Mouse (Mus musculus): ENCODE measurements around the gene Cntn5. TPM values are rescaled to one million over a fixed set of nuclear protein-coding genes. Genes with fewer than 3 reads are reported as not detected.

The Cntn5 gene
- total RNA-seq (2015; ENCODE audit: low replicate concordance) (not detected in 2 replicates), total RNA-seq (2017; ENCODE audit: low replicate concordance) (not detected in 2 replicates)

DNA sequence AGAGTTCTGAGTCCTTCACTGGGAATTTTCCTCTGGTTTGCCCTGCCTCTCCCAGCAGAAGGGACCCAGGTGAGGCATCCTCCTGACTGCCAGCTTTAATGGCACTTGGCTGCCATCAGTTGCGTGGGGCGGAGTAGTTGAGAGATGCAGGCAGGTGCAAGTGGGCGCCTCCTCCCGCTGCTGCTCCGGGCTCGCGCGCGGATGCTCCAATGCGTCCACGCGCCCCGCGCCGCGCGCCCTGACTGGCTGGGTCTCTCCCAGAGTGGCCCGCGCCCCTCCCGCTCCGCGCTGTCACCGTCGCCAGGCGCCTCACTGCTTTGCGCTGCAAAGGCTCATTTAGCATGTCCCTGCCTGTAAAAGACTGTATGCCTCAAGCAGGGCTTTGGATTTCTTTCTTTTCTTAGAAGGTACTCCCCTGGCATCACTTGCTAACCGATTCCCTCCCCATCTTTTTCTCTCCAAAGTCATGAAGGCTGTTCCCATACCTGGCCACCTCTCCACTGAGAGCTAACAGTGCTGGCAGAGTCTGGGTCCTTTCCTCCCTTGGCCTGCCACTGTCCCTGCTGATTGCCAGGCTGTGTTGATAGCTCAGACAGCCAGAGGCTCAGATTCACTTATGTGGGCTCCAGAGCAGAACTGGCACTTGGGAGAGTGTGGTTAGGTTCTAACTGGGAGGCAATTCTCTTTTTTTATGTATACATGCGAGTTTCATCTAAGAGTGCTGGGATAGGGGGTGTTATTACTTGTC is at the start of gene Cntn5:
Cntn5 (minus strand) TSS at position 160 of the 748 bp plus-strand sequence.
- ATAC-seq (replicated peaks; ENCODE audit: low FRiP score, poor library complexity, severe bottlenecking) = no peak

DNA sequence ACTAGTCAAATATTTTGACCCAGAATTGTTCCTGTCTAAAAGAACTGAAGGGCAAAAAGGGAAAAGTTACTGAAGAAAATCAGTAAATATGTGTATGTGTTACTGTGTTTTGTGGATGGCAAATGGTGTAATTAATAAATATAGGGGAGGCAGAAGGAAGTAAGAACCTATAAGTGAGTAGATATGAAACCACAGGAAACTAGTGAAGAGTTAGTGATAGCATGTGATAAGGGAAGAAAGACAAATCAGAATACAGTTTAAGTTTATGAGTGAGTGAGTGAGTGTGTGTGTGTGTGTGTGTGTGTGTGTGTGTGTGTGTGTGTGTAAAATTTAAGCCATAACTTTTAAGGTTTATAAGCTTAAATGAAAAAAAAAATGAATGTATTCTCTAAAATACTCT is 45.9 kb upstream of the Cntn5 start:
- ATAC-seq (replicated peaks; ENCODE audit: low FRiP score, poor library complexity, severe bottlenecking) = no peak

DNA sequence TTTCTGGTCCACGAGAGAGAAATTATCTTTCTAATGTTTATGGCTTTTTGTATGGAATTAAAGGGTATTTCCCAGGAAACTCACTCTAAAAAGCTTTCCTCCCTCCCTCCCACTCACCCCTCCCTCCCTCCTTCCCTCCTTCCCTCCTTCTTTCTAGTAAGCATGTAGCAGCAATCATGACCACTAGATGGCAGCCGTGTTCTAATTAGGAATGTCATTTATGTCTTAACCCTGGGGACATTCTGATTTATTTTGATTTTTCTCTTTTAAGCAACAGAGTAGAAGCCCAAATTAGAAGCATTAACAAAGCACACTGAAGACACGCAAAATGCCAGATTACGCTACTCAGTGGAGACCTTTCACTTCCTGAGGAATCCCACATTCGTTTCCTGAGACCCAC is 5.0 kb upstream of the Cntn5 start:
- ATAC-seq (replicated peaks; ENCODE audit: low FRiP score, poor library complexity, severe bottlenecking) = no peak

DNA sequence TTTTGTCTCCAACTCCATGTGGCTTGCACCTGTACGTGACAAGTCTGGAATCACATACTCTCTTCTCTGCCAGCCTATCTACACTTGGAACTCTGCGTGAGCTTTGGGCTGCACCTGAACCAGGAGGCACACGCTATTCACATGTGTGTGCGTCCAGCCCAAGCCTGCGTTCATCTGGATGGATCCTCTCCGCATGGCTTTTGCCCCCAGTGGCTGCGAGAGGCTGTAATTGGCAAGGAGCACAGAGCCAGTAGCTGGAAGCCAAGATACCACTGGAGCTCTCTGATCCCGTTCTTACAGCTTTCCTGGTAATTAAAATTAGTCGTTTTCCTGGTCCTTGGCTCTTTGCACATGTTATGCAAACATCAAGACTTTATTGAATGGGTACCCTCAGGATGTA is 1.1 kb upstream of the Cntn5 start:
- no peak for ATAC-seq (replicated peaks; ENCODE audit: low FRiP score, poor library complexity, severe bottlenecking)

DNA sequence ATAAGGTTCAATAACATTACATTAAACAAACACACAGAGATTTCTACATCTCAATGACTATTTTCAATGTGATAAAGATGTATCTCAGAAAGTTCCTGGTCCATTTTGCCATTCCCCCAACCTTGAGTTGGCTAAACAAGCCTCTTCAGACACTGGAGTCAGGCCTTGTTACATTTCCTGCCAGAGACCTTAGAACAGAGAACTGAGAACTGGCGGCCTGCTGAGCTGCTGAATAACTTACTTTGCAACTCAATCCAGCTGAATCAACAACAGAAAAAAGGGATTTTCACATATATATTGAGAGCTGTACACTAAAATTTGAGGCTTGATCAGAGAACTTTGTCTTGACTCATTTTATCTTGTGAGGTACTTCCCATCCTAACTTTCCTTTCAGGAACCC is 24.8 kb downstream of the Cntn5 start:
- ATAC-seq (replicated peaks; ENCODE audit: low FRiP score, poor library complexity, severe bottlenecking) = no peak

DNA sequence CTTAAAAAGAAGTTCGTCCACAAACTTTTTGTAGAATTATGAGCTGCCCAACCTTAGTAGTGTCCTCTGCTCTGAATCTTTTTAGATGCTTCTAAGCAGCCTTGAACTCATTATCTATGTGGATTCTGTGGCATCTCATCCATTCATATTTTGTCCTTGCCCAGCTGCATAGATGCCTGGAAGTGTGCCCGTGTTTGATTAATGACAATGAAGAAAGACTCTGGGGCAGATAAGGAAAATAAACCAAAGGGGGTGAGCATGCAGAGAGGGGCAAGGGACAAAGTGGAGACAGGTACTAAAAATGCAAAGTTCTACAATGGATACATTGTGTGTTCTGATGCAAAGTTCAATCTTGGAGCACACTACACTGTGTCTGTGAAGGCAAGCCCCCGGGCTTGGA is 30.7 kb downstream of the Cntn5 start:
- ATAC-seq (replicated peaks; ENCODE audit: low FRiP score, poor library complexity, severe bottlenecking) = no peak

DNA sequence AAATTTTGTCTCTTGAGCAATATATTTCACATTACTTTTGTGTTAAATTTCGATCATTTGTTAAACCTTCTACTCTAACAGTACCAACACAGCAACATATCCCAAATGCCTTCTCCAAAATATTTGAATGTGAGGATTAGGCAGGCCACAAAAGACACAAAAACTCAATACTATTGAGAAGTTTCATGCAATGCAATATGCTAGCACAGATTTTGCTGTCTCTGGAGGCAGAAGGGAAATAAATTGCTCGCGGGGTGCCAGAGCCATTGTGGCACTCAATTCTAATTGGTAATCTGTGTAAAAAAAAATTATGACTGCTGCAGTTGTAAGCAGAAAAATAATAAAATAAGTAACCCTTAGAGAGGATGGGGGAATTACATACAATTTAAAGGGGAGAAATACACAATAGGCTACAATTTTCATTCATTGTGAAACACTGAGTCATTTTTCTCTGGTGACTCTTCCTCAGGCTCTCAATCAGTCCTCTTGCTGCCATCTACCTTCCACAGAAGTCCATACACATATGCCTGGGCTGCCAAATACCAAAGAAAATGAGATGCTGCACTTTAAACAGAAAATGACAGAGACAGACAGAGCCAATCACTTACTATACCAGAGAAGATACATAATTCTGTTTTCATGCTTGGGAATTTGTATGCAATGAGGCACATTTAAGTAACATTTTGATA is 48.2 kb downstream of the Cntn5 start:
- ATAC-seq (replicated peaks; ENCODE audit: low FRiP score, poor library complexity, severe bottlenecking) = no peak

DNA sequence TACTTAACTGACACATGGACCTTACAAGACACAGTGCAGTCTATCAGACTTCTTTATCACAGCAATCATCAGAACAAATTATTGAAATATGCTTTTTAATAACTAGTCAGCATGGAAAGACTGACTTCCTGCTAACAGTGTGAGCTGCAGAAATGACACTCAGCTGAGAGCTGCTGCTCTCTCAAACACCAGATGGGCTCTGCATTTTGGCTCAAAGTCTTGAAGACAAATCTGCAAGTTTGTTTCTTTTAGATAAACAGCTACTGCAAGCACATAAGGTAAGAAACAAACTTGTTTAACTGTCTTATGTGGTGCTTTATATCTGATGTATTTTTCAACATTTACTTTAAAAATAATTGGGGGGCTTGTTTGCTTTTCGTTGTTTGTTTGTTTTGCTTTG is 87.9 kb downstream of the Cntn5 start:
- no peak for ATAC-seq (replicated peaks; ENCODE audit: low FRiP score, poor library complexity, severe bottlenecking)

DNA sequence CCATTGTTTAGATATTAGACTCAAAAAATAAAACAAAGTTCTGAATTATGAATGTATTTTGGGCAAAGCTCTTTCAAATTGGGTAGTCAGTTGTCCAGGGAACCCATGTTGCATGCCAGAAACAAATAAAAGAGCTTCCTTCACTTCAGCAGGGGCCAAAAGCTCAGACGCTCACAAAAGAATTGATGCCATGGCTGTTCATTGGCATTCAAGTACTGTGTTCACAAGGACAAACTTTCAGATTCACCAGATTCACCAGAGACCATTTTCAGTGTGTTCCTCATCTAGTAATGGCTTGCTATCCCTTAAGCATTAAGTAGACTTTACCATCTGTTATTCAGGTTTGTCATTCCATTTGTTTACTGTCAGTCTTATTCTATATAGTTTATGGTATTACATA is 107.4 kb downstream of the Cntn5 start:
- ATAC-seq (replicated peaks; ENCODE audit: low FRiP score, poor library complexity, severe bottlenecking) = no peak

DNA sequence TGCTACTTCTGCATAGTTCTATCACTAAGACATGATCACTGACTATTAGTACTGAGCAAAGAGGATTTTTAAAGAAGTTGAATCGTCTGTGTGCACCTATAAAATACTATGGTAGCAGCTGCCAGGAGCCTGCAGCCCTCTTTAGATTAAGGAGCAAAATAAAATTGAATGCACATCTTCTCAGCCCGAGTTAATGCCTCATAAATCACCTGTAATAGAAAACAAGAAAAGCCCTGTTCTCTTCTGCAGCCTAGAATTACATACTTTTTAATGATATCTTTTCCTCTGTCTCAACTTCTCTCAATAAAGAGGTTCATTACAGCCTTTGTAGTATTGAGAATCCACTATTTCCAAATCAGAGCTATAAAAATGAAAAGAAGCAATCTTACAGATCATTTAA is 109.5 kb downstream of the Cntn5 start:
- no peak for ATAC-seq (replicated peaks; ENCODE audit: low FRiP score, poor library complexity, severe bottlenecking)

DNA sequence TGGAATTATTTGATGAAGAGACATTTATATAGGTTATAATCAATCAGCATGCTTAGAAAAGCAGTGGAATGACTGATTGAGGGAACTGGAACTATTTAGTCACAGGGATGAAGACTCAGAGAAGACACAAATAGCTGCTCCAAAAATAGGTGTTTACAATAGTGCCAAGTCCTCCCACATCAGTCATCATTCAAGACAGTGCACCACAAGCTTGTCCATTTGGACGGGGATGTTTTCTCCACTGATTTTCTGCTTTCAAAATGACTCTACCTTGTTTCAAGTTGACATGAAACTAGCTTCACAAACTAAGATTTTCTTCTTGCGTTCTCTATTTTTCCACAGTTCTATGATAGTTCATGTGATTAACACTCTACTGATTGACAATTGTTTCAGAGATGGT is 172.7 kb downstream of the Cntn5 start:
- ATAC-seq (replicated peaks; ENCODE audit: low FRiP score, poor library complexity, severe bottlenecking) = no peak

DNA sequence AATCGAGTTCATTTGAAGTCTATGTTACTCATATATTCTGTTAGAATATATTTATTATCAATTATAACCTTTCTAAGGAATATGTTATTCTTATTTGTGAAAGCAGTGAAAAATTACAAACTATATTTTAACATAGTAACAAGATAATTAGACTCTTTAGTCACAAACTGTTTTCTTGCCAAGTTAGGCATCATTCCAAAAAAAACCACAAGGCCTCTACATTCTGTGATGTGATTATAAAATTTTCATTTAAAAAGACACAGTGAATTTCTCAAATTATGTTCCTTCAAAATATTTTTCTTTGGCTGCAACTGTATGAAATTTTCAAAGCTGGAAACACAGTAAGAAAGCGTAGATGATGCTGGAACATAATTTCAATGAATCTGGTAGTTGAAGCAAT is 180.4 kb downstream of the Cntn5 start:
- ATAC-seq (replicated peaks; ENCODE audit: low FRiP score, poor library complexity, severe bottlenecking) = no peak

DNA sequence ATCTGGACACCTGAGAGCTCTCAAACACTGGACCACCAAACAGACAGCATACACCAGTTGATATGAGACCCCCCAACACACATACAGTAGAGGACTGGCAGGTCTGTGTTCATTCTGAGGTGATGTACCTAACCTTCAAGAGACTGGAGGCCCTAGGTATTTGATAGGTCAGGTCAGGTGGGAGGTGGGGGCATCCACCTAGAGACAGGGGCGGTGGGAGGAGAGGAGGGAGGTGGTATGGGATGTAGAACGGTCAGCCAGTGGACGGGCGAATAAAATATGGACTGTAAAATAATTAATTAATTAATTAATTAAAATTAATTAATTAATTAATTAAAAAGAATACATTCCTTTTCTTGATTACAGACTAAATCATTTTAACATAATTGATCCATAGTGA is 182.5 kb downstream of the Cntn5 start:
- ATAC-seq (replicated peaks; ENCODE audit: low FRiP score, poor library complexity, severe bottlenecking) = no peak

DNA sequence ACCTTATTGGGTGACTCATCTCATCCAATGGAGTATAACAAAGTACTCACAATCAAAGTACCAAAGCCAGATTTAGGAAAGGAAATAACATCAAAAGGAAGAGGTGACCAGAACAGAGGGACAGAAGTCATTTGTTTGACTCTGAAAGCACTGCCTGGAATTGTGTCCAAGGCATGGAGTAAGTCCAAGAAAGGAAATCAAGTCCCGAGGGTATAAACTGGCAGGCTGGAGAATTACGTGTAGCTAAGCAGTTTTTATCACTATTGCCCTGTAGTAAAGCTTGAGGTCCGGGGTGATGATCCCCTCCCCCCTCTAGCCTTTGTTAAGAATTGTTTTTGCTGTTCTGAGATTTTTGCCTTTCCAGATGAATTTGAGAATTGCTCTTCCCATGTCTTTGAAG is 185.6 kb downstream of the Cntn5 start:
- ATAC-seq (replicated peaks; ENCODE audit: low FRiP score, poor library complexity, severe bottlenecking) = no peak

DNA sequence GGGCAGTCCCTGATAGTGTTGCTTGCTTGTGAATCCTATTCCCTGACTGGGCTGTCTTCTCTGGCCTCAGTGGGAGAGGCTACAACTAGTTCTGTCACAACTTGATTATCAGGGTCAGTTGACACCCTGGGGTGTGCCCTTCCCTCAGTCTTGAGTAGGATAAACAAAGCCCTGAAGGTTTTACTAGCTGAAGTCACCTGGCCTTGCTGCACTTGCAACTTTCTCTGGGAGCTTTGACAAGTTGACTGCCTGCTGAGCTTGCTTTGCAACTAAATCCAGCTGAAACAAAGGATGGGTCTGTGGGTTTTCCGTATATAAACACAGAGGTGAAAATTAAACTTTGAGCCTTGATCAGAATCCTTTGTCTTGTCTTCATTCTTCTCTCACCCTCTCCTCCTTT is 190.9 kb downstream of the Cntn5 start:
- no peak for ATAC-seq (replicated peaks; ENCODE audit: low FRiP score, poor library complexity, severe bottlenecking)

DNA sequence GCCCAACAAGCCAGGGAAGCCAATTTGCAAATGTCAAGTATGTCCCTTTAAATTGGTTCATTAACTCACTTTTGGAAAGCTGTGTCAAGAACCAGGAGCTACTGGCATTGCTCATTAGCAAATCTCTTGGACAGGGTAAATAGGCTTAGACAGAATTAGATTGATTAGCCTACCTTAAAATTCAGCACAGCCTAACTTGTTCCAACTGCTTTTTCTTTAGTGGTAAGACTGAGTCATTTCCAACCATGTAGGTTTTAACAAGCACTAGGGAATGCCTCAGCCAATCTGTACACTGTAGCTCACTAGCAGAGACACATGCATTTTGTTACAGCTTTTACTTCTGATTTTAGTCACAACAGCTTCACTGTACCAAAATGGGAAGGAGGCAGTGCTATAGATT is 222.9 kb downstream of the Cntn5 start:
- no peak for ATAC-seq (replicated peaks; ENCODE audit: low FRiP score, poor library complexity, severe bottlenecking)

DNA sequence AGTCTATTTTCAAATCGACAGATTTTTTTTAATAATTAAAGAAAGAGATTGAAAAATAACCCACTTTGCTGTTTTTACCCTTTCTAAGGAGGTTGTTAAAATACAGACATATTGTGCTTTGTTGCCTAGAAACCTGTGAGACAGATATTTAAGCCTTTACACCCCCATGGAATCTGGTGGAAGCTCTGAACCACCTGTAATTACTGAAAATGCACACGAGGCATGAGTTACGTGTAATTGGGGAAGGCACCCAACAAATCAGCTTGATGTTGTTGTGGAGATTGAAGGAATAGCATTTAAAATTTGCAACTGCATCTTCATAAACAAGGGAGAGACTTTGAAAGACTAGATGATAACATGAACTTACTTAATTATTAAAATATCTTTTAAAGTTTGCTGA is 223.4 kb downstream of the Cntn5 start:
- ATAC-seq (replicated peaks; ENCODE audit: low FRiP score, poor library complexity, severe bottlenecking) = no peak

DNA sequence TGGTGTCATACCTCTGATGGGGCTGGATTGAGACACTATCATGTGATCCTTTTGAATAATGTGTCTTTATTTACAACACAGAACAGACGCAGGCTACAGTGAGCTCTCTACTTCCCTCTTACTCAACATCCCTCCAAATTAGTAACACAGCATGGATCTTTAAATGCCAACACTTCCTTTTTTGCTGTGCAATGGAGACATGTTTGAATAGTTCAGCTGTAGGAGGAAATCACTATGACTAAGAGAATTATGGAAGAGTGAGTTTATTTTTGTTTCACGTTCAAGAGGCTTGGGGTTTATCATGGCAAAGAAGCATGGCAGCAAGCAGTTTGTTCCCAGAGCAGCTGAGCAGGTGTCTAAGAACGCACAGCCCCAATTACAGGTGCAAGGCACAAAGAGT is 235.9 kb downstream of the Cntn5 start:
- no peak for ATAC-seq (replicated peaks; ENCODE audit: low FRiP score, poor library complexity, severe bottlenecking)

DNA sequence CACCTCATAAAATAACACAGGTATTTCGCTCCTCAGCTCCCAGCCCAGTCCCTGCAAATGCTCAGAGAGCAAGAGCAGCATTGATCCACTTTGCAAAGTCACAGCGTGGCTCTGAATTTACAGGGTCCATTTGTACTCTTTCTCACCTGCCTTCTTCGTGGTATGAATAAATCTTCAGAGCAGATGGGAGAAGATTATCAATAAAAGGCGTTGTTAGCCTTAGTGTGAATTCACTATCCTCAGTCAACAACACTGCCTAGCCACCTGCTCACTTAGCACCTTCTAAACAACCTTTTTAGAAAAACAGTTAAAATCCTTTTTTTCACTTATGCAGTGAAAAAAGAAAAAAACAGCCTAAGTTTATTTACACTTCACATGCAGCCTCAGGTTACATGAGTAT is 237.1 kb downstream of the Cntn5 start:
- no peak for ATAC-seq (replicated peaks; ENCODE audit: low FRiP score, poor library complexity, severe bottlenecking)

DNA sequence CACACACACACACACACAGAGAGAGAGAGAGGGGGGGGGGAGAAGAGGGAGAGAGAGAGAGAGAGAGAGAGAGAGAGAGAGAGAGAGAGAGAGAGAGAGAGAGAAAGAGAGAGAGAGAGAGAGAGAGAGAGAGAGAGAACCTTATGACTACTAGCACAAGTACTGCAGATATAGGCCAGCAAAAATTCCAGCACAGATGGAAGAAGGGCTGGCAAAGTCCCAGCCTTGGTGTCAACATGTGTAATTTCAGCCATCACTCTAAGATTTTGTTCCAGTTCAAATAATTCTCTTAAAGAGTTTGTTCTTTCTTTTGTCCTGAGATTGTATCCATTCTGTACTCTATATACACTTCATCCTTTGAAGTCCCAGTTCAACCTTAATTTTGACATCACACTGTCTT is 238.8 kb downstream of the Cntn5 start:
- ATAC-seq (replicated peaks; ENCODE audit: low FRiP score, poor library complexity, severe bottlenecking) = no peak

DNA sequence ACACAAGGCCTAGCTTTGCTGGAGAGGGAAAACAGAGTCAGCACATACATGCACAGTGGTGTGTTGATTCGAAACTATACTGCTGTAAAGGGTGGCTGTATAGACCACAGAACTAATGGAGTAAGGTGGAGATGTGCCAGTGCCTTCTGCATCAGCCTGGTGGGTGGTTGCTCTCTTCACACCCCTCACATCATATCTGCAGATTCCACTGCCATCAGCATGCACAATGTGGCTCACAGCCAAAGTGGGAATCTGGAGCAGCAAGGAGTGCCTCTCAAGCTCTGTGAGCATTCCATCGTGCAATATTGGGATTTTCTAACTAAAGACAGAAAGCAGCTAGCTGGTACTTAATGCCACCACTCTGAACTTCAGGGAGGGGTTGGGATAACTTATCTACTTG is 241.5 kb downstream of the Cntn5 start:
- no peak for ATAC-seq (replicated peaks; ENCODE audit: low FRiP score, poor library complexity, severe bottlenecking)

DNA sequence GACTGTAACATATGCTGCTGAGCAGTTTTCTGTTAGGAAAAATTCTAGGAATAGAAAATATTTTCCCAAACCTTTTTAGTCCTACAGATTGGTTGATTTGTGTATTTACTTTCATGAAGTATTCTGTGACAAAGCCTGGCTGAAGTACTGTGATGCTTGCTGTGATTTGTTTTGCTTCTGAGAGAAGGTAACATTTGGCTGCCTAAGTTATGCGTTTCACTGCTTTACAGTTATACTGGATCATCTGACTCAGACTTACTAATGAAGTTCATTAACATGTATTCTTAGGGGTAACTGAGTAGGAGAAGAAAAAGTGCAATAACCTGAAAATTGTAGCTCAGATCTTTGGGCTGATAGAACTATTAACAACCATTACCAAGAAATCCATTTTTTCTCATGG is 245.1 kb downstream of the Cntn5 start:
- no peak for ATAC-seq (replicated peaks; ENCODE audit: low FRiP score, poor library complexity, severe bottlenecking)

All from erythroid progenitor cell, adult 5-6 weeks (primary cell).